Mouse (Mus musculus): ENCODE results near the gene Hist1h4m. TPM values are rescaled to one million over a fixed set of nuclear protein-coding genes. Genes with fewer than 3 reads are reported as not detected.

The Hist1h4m gene
- polyA plus RNA-seq, 1 experiment from 2014 or later, result not detected

GRCm38 (mm10) chr13:21861608-21862007 lies 50.1 kb downstream of the Hist1h4m start:
- H3K4me2 ChIP-seq (replicated peaks), result no peak overlapping the region
- H3K36me3 ChIP-seq, result no peaks in the 10 kb centered on the region
- no peak overlapping the region for H3K4me3 ChIP-seq (replicated peaks)
- peaks cover 6% of the 10 kb centered on the region; the same call in 1 of the 2 replicates for H3K27me3 ChIP-seq
- no peak overlapping the region for H3K27ac ChIP-seq
- H3K4me1 ChIP-seq (replicated peaks), result no peaks in the 10 kb centered on the region
- ATAC-seq, result no peak
- no peak overlapping the region for H3K9ac ChIP-seq (replicated peaks)
- WGBS, result 8% methylated on average over 5 of the region's 5 CpGs
- no peaks in the 10 kb centered on the region for H3K9me3 ChIP-seq

Small RNA genes within 50 kb of the gene (microRNA-seq; reads per million reads assigned to microRNA genes)
- not detected for gene Gm19658
- gene Gm44346, result not detected
- gene Gm44466, result not detected

Other genes with a start within 250 kb of the Hist1h4m start
- not detected in 2 replicates for gene Olfr1364, start 230.0 kb upstream of the Hist1h4m start, polyA plus RNA-seq (2015; fragmentation: Nextera tagmentation; extraction: Ambion mirVana)
- not detected in 2 replicates for gene Olfr1362, start 197.7 kb upstream of the Hist1h4m start, polyA plus RNA-seq (2015; fragmentation: Nextera tagmentation; extraction: Ambion mirVana)
- gene Olfr11, start 169.2 kb upstream of the Hist1h4m start, polyA plus RNA-seq (2015; fragmentation: Nextera tagmentation; extraction: Ambion mirVana), result 0.05 TPM in 1 of 2 replicates, not detected in the other
- gene Olfr1361, start 148.4 kb upstream of the Hist1h4m start, polyA plus RNA-seq (2015; fragmentation: Nextera tagmentation; extraction: Ambion mirVana), result not detected in 2 replicates
- not detected in 2 replicates for gene Olfr1360, start 134.3 kb upstream of the Hist1h4m start, polyA plus RNA-seq (2015; fragmentation: Nextera tagmentation; extraction: Ambion mirVana)
- gene Olfr1359, start 113.6 kb upstream of the Hist1h4m start, polyA plus RNA-seq (2015; fragmentation: Nextera tagmentation; extraction: Ambion mirVana), result not detected in 2 replicates
- gene Hist1h2bl, start 95.6 kb upstream of the Hist1h4m start, polyA plus RNA-seq (2015; fragmentation: Nextera tagmentation; extraction: Ambion mirVana), result 1.8 TPM in 1 of 2 replicates, not detected in the other
- gene Hist1h2ai, start 95.3 kb upstream of the Hist1h4m start, polyA plus RNA-seq (2015; fragmentation: Nextera tagmentation; extraction: Ambion mirVana), result 12.9 and 37.4 TPM in 2 replicates
- 10.8 and 11.5 TPM in 2 replicates for gene Hist1h3h, start 94.1 kb upstream of the Hist1h4m start, polyA plus RNA-seq (2015; fragmentation: Nextera tagmentation; extraction: Ambion mirVana)
- gene Hist1h2bm, start 89.7 kb upstream of the Hist1h4m start, polyA plus RNA-seq (2015; fragmentation: Nextera tagmentation; extraction: Ambion mirVana), result 3.7 and 4.2 TPM in 2 replicates
- 0.82 and 1.0 TPM in 2 replicates for gene Hist1h4j, start 76.7 kb upstream of the Hist1h4m start, polyA plus RNA-seq (2015; fragmentation: Nextera tagmentation; extraction: Ambion mirVana)
- 1.1 and 3.0 TPM in 2 replicates for gene Hist1h4k, start 61.2 kb upstream of the Hist1h4m start, polyA plus RNA-seq (2015; fragmentation: Nextera tagmentation; extraction: Ambion mirVana)
- gene Hist1h2ak, start 57.9 kb upstream of the Hist1h4m start, polyA plus RNA-seq (2015; fragmentation: Nextera tagmentation; extraction: Ambion mirVana), result 22.2 and 26.2 TPM in 2 replicates
- gene Hist1h2bn, start 57.6 kb upstream of the Hist1h4m start, polyA plus RNA-seq (2015; fragmentation: Nextera tagmentation; extraction: Ambion mirVana), result 2.5 and 6.7 TPM in 2 replicates
- gene Hist1h1b, start 31.1 kb upstream of the Hist1h4m start, polyA plus RNA-seq (2015; fragmentation: Nextera tagmentation; extraction: Ambion mirVana), result 11.8 and 15.6 TPM in 2 replicates
- gene Hist1h3i, start 28.4 kb upstream of the Hist1h4m start, polyA plus RNA-seq (2015; fragmentation: Nextera tagmentation; extraction: Ambion mirVana), result 79.2 and 91.2 TPM in 2 replicates
- 8.5 TPM in 1 of 2 replicates, not detected in the other for gene Hist1h2an, start 24.5 kb upstream of the Hist1h4m start, polyA plus RNA-seq (2015; fragmentation: Nextera tagmentation; extraction: Ambion mirVana)
- 0.66 and 1.7 TPM in 2 replicates for gene Hist1h2bp, start 24.3 kb upstream of the Hist1h4m start, polyA plus RNA-seq (2015; fragmentation: Nextera tagmentation; extraction: Ambion mirVana)
- gene Hist1h2bq, start 1.5 kb upstream of the Hist1h4m start, polyA plus RNA-seq (2015; fragmentation: Nextera tagmentation; extraction: Ambion mirVana), result 11.1 and 13.1 TPM in 2 replicates
- gene Hist1h2ao, start 1.3 kb upstream of the Hist1h4m start, polyA plus RNA-seq (2015; fragmentation: Nextera tagmentation; extraction: Ambion mirVana), result not detected in 2 replicates
- 11.0 and 11.2 TPM in 2 replicates for gene Hist1h4n, start 20.4 kb downstream of the Hist1h4m start, polyA plus RNA-seq (2015; fragmentation: Nextera tagmentation; extraction: Ambion mirVana)
- gene Hist1h2ap, start 21.8 kb downstream of the Hist1h4m start, polyA plus RNA-seq (2015; fragmentation: Nextera tagmentation; extraction: Ambion mirVana), result 1,729 and 1,932 TPM in 2 replicates
- gene Hist1h2br, start 22.0 kb downstream of the Hist1h4m start, polyA plus RNA-seq (2015; fragmentation: Nextera tagmentation; extraction: Ambion mirVana), result 11.3 and 12.2 TPM in 2 replicates
- 20.5 and 22.3 TPM in 2 replicates for gene Zfp184, start 133.3 kb downstream of the Hist1h4m start, polyA plus RNA-seq (2015; fragmentation: Nextera tagmentation; extraction: Ambion mirVana)
- not detected in 2 replicates for gene Pom121l2, start 169.4 kb downstream of the Hist1h4m start, polyA plus RNA-seq (2015; fragmentation: Nextera tagmentation; extraction: Ambion mirVana)
- not detected in 2 replicates for gene Prss16, start 198.0 kb downstream of the Hist1h4m start, polyA plus RNA-seq (2015; fragmentation: Nextera tagmentation; extraction: Ambion mirVana)
- 6.2 TPM in 1 of 2 replicates, not detected in the other for gene Hist1h2ah, start 223.8 kb downstream of the Hist1h4m start, polyA plus RNA-seq (2015; fragmentation: Nextera tagmentation; extraction: Ambion mirVana)
- gene Hist1h2bk, start 224.1 kb downstream of the Hist1h4m start, polyA plus RNA-seq (2015; fragmentation: Nextera tagmentation; extraction: Ambion mirVana), result 4.0 and 5.5 TPM in 2 replicates
- gene Hist1h4i, start 229.6 kb downstream of the Hist1h4m start, polyA plus RNA-seq (2015; fragmentation: Nextera tagmentation; extraction: Ambion mirVana), result 18.1 and 20.1 TPM in 2 replicates
- 17.7 and 21.2 TPM in 2 replicates for gene Hist1h2ag, start 231.2 kb downstream of the Hist1h4m start, polyA plus RNA-seq (2015; fragmentation: Nextera tagmentation; extraction: Ambion mirVana)
- 7.6 and 8.3 TPM in 2 replicates for gene Hist1h2bj, start 231.5 kb downstream of the Hist1h4m start, polyA plus RNA-seq (2015; fragmentation: Nextera tagmentation; extraction: Ambion mirVana)